Mouse (Mus musculus) ovary, adult 10 weeks (tissue): ENCODE results near the gene Keg1. TPM values are rescaled to one million over a fixed set of nuclear protein-coding genes. Genes with fewer than 3 reads are reported as not detected.

ENCODE experiments used
- polyA plus RNA-seq: library from polyadenylated mRNA; stranded (reverse); fragments of 350-450 nt; fragmentation: Illumina TruSeq; extraction: RNeasy Lipid Tissue Mini Kit (QIAGEN cat#74804); gene quantifications from one replicate; pipeline ENCODE4 v1.2.3, GENCODE M21; 2014

Keg1 gene
- not detected for polyA plus RNA-seq

GRCm38 (mm10) chr19:12695590-12695989 lies at the start of gene Keg1:
Keg1 (plus strand) TSS chr19:12695786.

GRCm38 (mm10) chr19:12670139-12670538 lies 25.4 kb upstream of the Keg1 start, which contains the start of gene Olfr1442:
Olfr1442 (plus strand) TSS chr19:12670439.

GRCm38 (mm10) chr19:12677812-12678211 lies 17.8 kb upstream of the Keg1 start, which contains the start of gene Olfr1443:
Olfr1443 (plus strand) TSS chr19:12678112.

GRCm38 (mm10) chr19:12765308-12765707 lies 69.7 kb downstream of the Keg1 start, which contains the start of gene Cntf:
Cntf (minus strand) TSS chr19:12765632.

Other genes with a start within 250 kb of the Keg1 start
- gene Mpeg1, start 235.0 kb upstream of the Keg1 start, polyA plus RNA-seq: 117 TPM
- gene Dtx4, start 194.3 kb upstream of the Keg1 start, polyA plus RNA-seq: 65.7 TPM
- 36.6 TPM for gene Fam111a, start 150.0 kb upstream of the Keg1 start, polyA plus RNA-seq
- gene Gm4952, start 95.8 kb upstream of the Keg1 start, polyA plus RNA-seq: 1.1 TPM
- gene Glyat, start 62.5 kb upstream of the Keg1 start, polyA plus RNA-seq: not detected
- gene Olfr1442, start 25.3 kb upstream of the Keg1 start, polyA plus RNA-seq: not detected
- gene Olfr1443, start 17.7 kb upstream of the Keg1 start, polyA plus RNA-seq: not detected
- 3.2 TPM for gene Cntf, start 69.8 kb downstream of the Keg1 start, polyA plus RNA-seq
- gene Zfp91, start 100.3 kb downstream of the Keg1 start, polyA plus RNA-seq: 199 TPM
- 2.6 TPM for gene Lpxn, start 100.4 kb downstream of the Keg1 start, polyA plus RNA-seq
- gene Gm5244, start 150.9 kb downstream of the Keg1 start, polyA plus RNA-seq: not detected
- not detected for gene Olfr1444, start 161.5 kb downstream of the Keg1 start, polyA plus RNA-seq
- gene Olfr1445, start 188.1 kb downstream of the Keg1 start, polyA plus RNA-seq: not detected
- not detected for gene Olfr1446, start 197.7 kb downstream of the Keg1 start, polyA plus RNA-seq
- not detected for gene Olfr1447, start 208.0 kb downstream of the Keg1 start, polyA plus RNA-seq
- not detected for gene Olfr1448, start 228.6 kb downstream of the Keg1 start, polyA plus RNA-seq
- gene Olfr1449, start 235.1 kb downstream of the Keg1 start, polyA plus RNA-seq: not detected